Mouse (Mus musculus) brown adipose tissue, adult 24 weeks (tissue): ENCODE results near the gene Kifc1. TPM values are rescaled to one million over a fixed set of nuclear protein-coding genes. Genes with fewer than 3 reads are reported as not detected.

Experiments used
- H3K27ac ChIP-seq: fragments of 200-500 bp; replicated peaks from 2 replicates; pipeline ENCODE4 v1.5.1; 2012; ENCODE audit warnings: low read depth, mild to moderate bottlenecking, low read length
- H3K4me1 ChIP-seq: fragments of 200-500 bp; 2 replicates; pipeline ENCODE4 v1.6.1; 2012; ENCODE audit warnings: low read length, mixed read lengths; ENCODE audit not compliant: control insufficient read depth, insufficient read depth, insufficient read length
- H3K4me3 ChIP-seq: fragments of 200-500 bp; 2 replicates; pipeline ENCODE4 v1.5.1; 2012; ENCODE audit warnings: low read depth, mild to moderate bottlenecking, low read length, moderate library complexity; ENCODE audit not compliant: insufficient read depth
- polyA plus RNA-seq: library from polyadenylated mRNA; stranded (reverse); fragments of >200 nt; gene quantifications from 2 replicates; pipeline ENCODE4 v1.2.4, GENCODE M21; 2012; ENCODE audit not compliant: missing spikeins, insufficient read depth, insufficient read length

Gene Kifc1
- polyA plus RNA-seq, 1 experiment, result not detected

GRCm38 (mm10) chr17:33865330-33866030 is 25.0 kb downstream of the Kifc1 start:
- H3K27ac ChIP-seq, result no peak overlapping the region
- 0 out of 2 replicates have a peak overlapping the region, but pooled peaks have one; percentile 27 for H3K4me3 ChIP-seq
- no peaks in the 10 kb centered on the region for H3K4me1 ChIP-seq

- Histone ChIP-seq H3K4me1 (no peaks in the 10 kb centered on the region), H3K4me3 (no peak overlapping the region), H3K27ac (no peak overlapping the region)
Observed at GRCm38 (mm10) chr17:33857816-33858215, 32.6 kb downstream of the Kifc1 start.

GRCm38 (mm10) chr17:33851331-33851730 is 39.1 kb downstream of the Kifc1 start:
- Histone ChIP-seq H3K4me3 (no peak overlapping the region), H3K4me1 (no peaks in the 10 kb centered on the region), H3K27ac (no peak overlapping the region)

- H3K27ac ChIP-seq, result no peak overlapping the region
Observed at GRCm38 (mm10) chr17:33848139-33848538, 42.3 kb downstream of the Kifc1 start.

GRCm38 (mm10) chr17:33844196-33844595 is 46.3 kb downstream of the Kifc1 start:
- H3K27ac ChIP-seq, result no peak overlapping the region
- H3K4me3 ChIP-seq, result no peak overlapping the region
- H3K4me1 ChIP-seq, result no peaks in the 10 kb centered on the region; the same call in 1 of the 2 replicates

More at GRCm38 (mm10) chr17:33848139-33848538, 42.3 kb downstream of the Kifc1 start:
- no peaks in the 10 kb centered on the region; the same call in 1 of the 2 replicates for H3K4me1 ChIP-seq
- no peak overlapping the region for H3K4me3 ChIP-seq

- Histone ChIP-seq H3K4me3 (peak within 1 kb of the TSS; percentile 90), H3K27ac (peak within 1 kb of the TSS; percentile 15; the same call in 1 of the 2 replicates), H3K4me1 (no peaks in the 10 kb centered on the region; the same call in 1 of the 2 replicates)
Observed at GRCm38 (mm10) chr17:33842966-33843795, 47.3 kb downstream of the Kifc1 start, which contains the start of gene Cd320. Gene Cd320, plus strand, starts transcription at chr17:33843091.

- H3K4me3 ChIP-seq, result no peak overlapping the region
- H3K4me1 ChIP-seq, result peaks cover 12% of the 10 kb centered on the region
- H3K27ac ChIP-seq, result peak overlapping the region; percentile 73
Observed at GRCm38 (mm10) chr17:33829561-33829960, 60.9 kb downstream of the Kifc1 start.

GRCm38 (mm10) chr17:33828892-33829291 is 61.6 kb downstream of the Kifc1 start:
- peak overlapping the region; percentile 73 for H3K27ac ChIP-seq
- peaks cover 12% of the 10 kb centered on the region for H3K4me1 ChIP-seq
- no peak overlapping the region for H3K4me3 ChIP-seq

GRCm38 (mm10) chr17:33826850-33827249 is 63.6 kb downstream of the Kifc1 start:
- no peak overlapping the region for H3K4me3 ChIP-seq
- H3K27ac ChIP-seq, result no peak overlapping the region
- H3K4me1 ChIP-seq, result peaks cover 15% of the 10 kb centered on the region

Other genes starting within 250 kb of the Kifc1 start
- gene Hnrnpm, start 203.8 kb downstream of the Kifc1 start, polyA plus RNA-seq, result 130 and 183 TPM in 2 replicates
- 132 and 147 TPM in 2 replicates for gene March2, start 172.0 kb downstream of the Kifc1 start, polyA plus RNA-seq
- 73.4 and 85.4 TPM in 2 replicates for gene Rab11b, start 130.1 kb downstream of the Kifc1 start, polyA plus RNA-seq
- gene Angptl4, start 108.8 kb downstream of the Kifc1 start, polyA plus RNA-seq, result 243 and 355 TPM in 2 replicates
- 16.2 and 37.3 TPM in 2 replicates for gene Kank3, start 80.1 kb downstream of the Kifc1 start, polyA plus RNA-seq
- 587 and 667 TPM in 2 replicates for gene Rps28, start 66.1 kb downstream of the Kifc1 start, polyA plus RNA-seq
- gene Ndufa7, start 66.1 kb downstream of the Kifc1 start, polyA plus RNA-seq, result 1,002 and 1,055 TPM in 2 replicates
- gene Cd320, start 47.6 kb downstream of the Kifc1 start, polyA plus RNA-seq, result 21.6 and 25.3 TPM in 2 replicates
- not detected in 2 replicates for gene Gm7029, start 16.8 kb downstream of the Kifc1 start, polyA plus RNA-seq
- gene Platr17, start 14.5 kb upstream of the Kifc1 start, polyA plus RNA-seq, result not detected in 2 replicates
- 13.6 and 26.9 TPM in 2 replicates for gene Daxx, start 18.8 kb upstream of the Kifc1 start, polyA plus RNA-seq
- 75.7 and 99.3 TPM in 2 replicates for gene Tapbp, start 25.2 kb upstream of the Kifc1 start, polyA plus RNA-seq
- 9.5 and 11.1 TPM in 2 replicates for gene Zbtb22, start 25.2 kb upstream of the Kifc1 start, polyA plus RNA-seq
- gene Rgl2, start 38.9 kb upstream of the Kifc1 start, polyA plus RNA-seq, result 16.4 and 20.2 TPM in 2 replicates
- gene Pfdn6, start 49.7 kb upstream of the Kifc1 start, polyA plus RNA-seq, result 83.2 and 131 TPM in 2 replicates
- 6.6 and 10.1 TPM in 2 replicates for gene Wdr46, start 50.0 kb upstream of the Kifc1 start, polyA plus RNA-seq
- gene B3galt4, start 60.8 kb upstream of the Kifc1 start, polyA plus RNA-seq, result 2.2 and 2.4 TPM in 2 replicates
- gene Vps52, start 65.2 kb upstream of the Kifc1 start, polyA plus RNA-seq, result 23.9 and 29.3 TPM in 2 replicates
- 635 and 763 TPM in 2 replicates for gene Rps18, start 65.3 kb upstream of the Kifc1 start, polyA plus RNA-seq
- 394 and 673 TPM in 2 replicates for gene H2-K1, start 109.7 kb upstream of the Kifc1 start, polyA plus RNA-seq
- gene Ring1, start 134.0 kb upstream of the Kifc1 start, polyA plus RNA-seq, result 10.2 and 10.3 TPM in 2 replicates
- 214 and 236 TPM in 2 replicates for gene H2-Ke6, start 137.4 kb upstream of the Kifc1 start, polyA plus RNA-seq
- 40.0 and 44.7 TPM in 2 replicates for gene Slc39a7, start 141.0 kb upstream of the Kifc1 start, polyA plus RNA-seq
- 23.6 and 38.7 TPM in 2 replicates for gene Rxrb, start 141.2 kb upstream of the Kifc1 start, polyA plus RNA-seq
- 0.38 and 1.0 TPM in 2 replicates for gene Col11a2, start 148.8 kb upstream of the Kifc1 start, polyA plus RNA-seq
- not detected in 2 replicates for gene H2-Oa, start 201.7 kb upstream of the Kifc1 start, polyA plus RNA-seq
- gene H2-DMa, start 228.9 kb upstream of the Kifc1 start, polyA plus RNA-seq, result 6.9 and 10.5 TPM in 2 replicates
- gene Brd2, start 232.0 kb upstream of the Kifc1 start, polyA plus RNA-seq, result 82.7 and 86.3 TPM in 2 replicates